Mouse (Mus musculus) lung, postnatal 0 days (tissue): ENCODE results near the gene Dhx16.

Source experiments
- CTCF ChIP-seq: IDR thresholded peaks from 2 replicates; pipeline ENCODE4 v1.5.1; 2016; ENCODE audit warnings: antibody characterized with exemption, mild to moderate bottlenecking
- EP300 ChIP-seq: IDR thresholded peaks from 2 replicates; pipeline ENCODE4 v1.6.1; 2016; ENCODE audit warnings: antibody characterized with exemption, mild to moderate bottlenecking, control low read depth

DNA sequence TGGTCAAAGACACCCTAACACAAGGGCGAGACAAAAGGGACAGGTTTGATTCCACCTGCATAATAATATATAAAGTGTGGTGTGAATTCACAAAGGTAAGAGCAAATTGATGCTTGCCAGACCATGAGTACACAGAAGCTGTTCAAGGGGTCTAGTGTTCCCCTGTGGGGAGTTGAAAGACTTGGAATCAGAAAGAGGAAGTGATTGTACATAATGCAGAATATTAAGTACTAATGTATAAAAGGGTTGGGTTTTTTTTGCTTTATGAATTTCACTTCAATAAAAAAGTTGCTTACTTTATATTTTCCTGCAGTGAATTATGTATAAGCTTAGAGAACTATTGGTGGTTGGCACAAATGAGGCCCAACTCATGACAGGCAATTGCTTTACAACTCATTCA is 20.2 kb upstream of the Dhx16 start:
- TF ChIP-seq CTCF (no peak), EP300 (no peak)
